Mouse (Mus musculus) intestine, embryonic 15.5 days (tissue): ENCODE measurements at regions not wholly inside any gene's neighbourhood (a gene's known extent, or its start where the extent isn't known, plus 50 kb on each side); places are given as distances from the start of the nearest gene placed in this dataset.
"Not testable (repeated sequence)": the region's sequence is repeated elsewhere in the genome, so short reads cannot be mapped to it uniquely, and the experiment has no call there.

Experiments used
- ATAC-seq: fragments of 200-750 bp; cut with Nextera tagmentation; 2 replicates; pipeline ENCODE4 v1.8.0; 2017; ENCODE audit warnings: moderate TSS enrichment, moderate library complexity
- H3K27ac ChIP-seq: fragments of 300-500 bp; sonication (generic); 2 replicates; pipeline ENCODE4 v1.5.1; 2015; ENCODE audit warnings: mild to moderate bottlenecking, inconsistent platforms
- H3K27me3 ChIP-seq: fragments of 300-500 bp; sonication (generic); replicated peaks from 2 replicates; pipeline ENCODE4 v1.6.1; 2015; ENCODE audit warnings: inconsistent platforms
- H3K36me3 ChIP-seq: fragments of 300-500 bp; sonication (generic); 2 replicates; pipeline ENCODE4 v1.6.1; 2015; ENCODE audit warnings: inconsistent platforms
- H3K4me1 ChIP-seq: fragments of 300-500 bp; sonication (generic); replicated peaks from 2 replicates; pipeline ENCODE4 v1.6.1; 2015; ENCODE audit warnings: inconsistent platforms
- H3K4me2 ChIP-seq: fragments of 300-500 bp; sonication (generic); replicated peaks from 2 replicates; pipeline ENCODE4 v1.6.1; 2015; ENCODE audit warnings: mild to moderate bottlenecking, inconsistent platforms
- H3K4me3 ChIP-seq: fragments of 300-500 bp; sonication (generic); replicated peaks from 2 replicates; pipeline ENCODE4 v1.5.1; 2015; ENCODE audit warnings: inconsistent platforms
- H3K9ac ChIP-seq: fragments of 300-500 bp; sonication (generic); 2 replicates; pipeline ENCODE4 v1.6.1; 2015; ENCODE audit warnings: inconsistent platforms
- H3K9me3 ChIP-seq: fragments of 300-500 bp; sonication (generic); 2 replicates; pipeline ENCODE4 v1.6.1; 2016; ENCODE audit warnings: inconsistent platforms
- WGBS: fragments of 180-500 bp; shearing (Covaris S2); methylation state at CpG from one replicate; pipeline ENCODE4 v1.1.7; 2015; 5-methylcytosine and 5-hydroxymethylcytosine counted together

GRCm38 (mm10) chr4:81624111-81624510 is 181.5 kb upstream of the Mpdz start:
- no peak for ATAC-seq
- H3K9ac ChIP-seq = no peak overlapping the region
- H3K27me3 ChIP-seq = no peaks in the 10 kb centered on the region
- H3K9me3 ChIP-seq = no peaks in the 10 kb centered on the region
- H3K27ac ChIP-seq = no peak overlapping the region
- no peak overlapping the region for H3K4me2 ChIP-seq
- 73% methylated on average over 4 of the region's 4 CpGs for WGBS
- no peaks in the 10 kb centered on the region for H3K4me1 ChIP-seq
- no peak overlapping the region for H3K4me3 ChIP-seq
- H3K36me3 ChIP-seq = no peaks in the 10 kb centered on the region

- no peak for ATAC-seq
- no peaks in the 10 kb centered on the region for H3K27me3 ChIP-seq
- no peak overlapping the region for H3K4me3 ChIP-seq
- no peaks in the 10 kb centered on the region for H3K9me3 ChIP-seq
- H3K9ac ChIP-seq = no peak overlapping the region
- 80% methylated on average over 8 of the region's 8 CpGs for WGBS
- no peaks in the 10 kb centered on the region for H3K36me3 ChIP-seq
- H3K4me1 ChIP-seq = no peaks in the 10 kb centered on the region
- H3K4me2 ChIP-seq = no peak overlapping the region
- no peak overlapping the region for H3K27ac ChIP-seq
Observed at GRCm38 (mm10) chr4:81621391-81622137, 178.9 kb upstream of the Mpdz start.

- H3K4me2 ChIP-seq = no peak overlapping the region
- H3K27me3 ChIP-seq = no peaks in the 10 kb centered on the region
- H3K9ac ChIP-seq = no peak overlapping the region
- no peak for ATAC-seq
- H3K36me3 ChIP-seq = no peaks in the 10 kb centered on the region
- 57% methylated on average over 5 of the region's 5 CpGs for WGBS
- H3K4me3 ChIP-seq = no peak overlapping the region
- H3K27ac ChIP-seq = no peak overlapping the region
- no peaks in the 10 kb centered on the region for H3K9me3 ChIP-seq
- no peaks in the 10 kb centered on the region for H3K4me1 ChIP-seq
Observed at GRCm38 (mm10) chr4:81617191-81617590, 174.6 kb upstream of the Mpdz start.

- WGBS = 80% methylated on average over 2 of the region's 2 CpGs
- Histone ChIP-seq H3K4me3 (no peak overlapping the region), H3K36me3 (no peaks in the 10 kb centered on the region), H3K4me1 (no peaks in the 10 kb centered on the region), H3K9ac (no peak overlapping the region), H3K9me3 (no peaks in the 10 kb centered on the region), H3K27me3 (no peaks in the 10 kb centered on the region), H3K27ac (no peak overlapping the region), H3K4me2 (no peak overlapping the region)
- ATAC-seq = no peak
Observed at GRCm38 (mm10) chr4:81611191-81611590, 168.6 kb upstream of the Mpdz start.

GRCm38 (mm10) chr4:81600396-81600795 is 157.8 kb upstream of the Mpdz start:
- ATAC-seq = no peak
- Histone ChIP-seq H3K4me3 (no peak overlapping the region), H3K36me3 (no peaks in the 10 kb centered on the region), H3K27me3 (no peaks in the 10 kb centered on the region), H3K4me2 (no peak overlapping the region), H3K27ac (no peak overlapping the region), H3K9me3 (no peaks in the 10 kb centered on the region), H3K9ac (no peak overlapping the region), H3K4me1 (no peaks in the 10 kb centered on the region)
- 93% methylated on average over 5 of the region's 5 CpGs for WGBS

GRCm38 (mm10) chr4:81597390-81597789 is 154.8 kb upstream of the Mpdz start:
- no peak overlapping the region for H3K4me3 ChIP-seq
- no peaks in the 10 kb centered on the region for H3K9me3 ChIP-seq
- H3K27ac ChIP-seq = no peak overlapping the region
- no peaks in the 10 kb centered on the region for H3K27me3 ChIP-seq
- H3K9ac ChIP-seq = no peak overlapping the region
- no peak overlapping the region for H3K4me2 ChIP-seq
- no peak for ATAC-seq
- no peaks in the 10 kb centered on the region for H3K4me1 ChIP-seq
- 76% methylated on average over 4 of the region's 4 CpGs for WGBS
- H3K36me3 ChIP-seq = no peaks in the 10 kb centered on the region

GRCm38 (mm10) chr4:81593431-81593830 is 150.8 kb upstream of the Mpdz start:
- not testable (repeated sequence) for H3K4me1 ChIP-seq, H3K36me3 ChIP-seq, H3K9ac ChIP-seq, H3K4me3 ChIP-seq, H3K4me2 ChIP-seq, H3K9me3 ChIP-seq, H3K27me3 ChIP-seq, H3K27ac ChIP-seq, ATAC-seq
- WGBS = 85% methylated on average over 3 of the region's 3 CpGs

GRCm38 (mm10) chr4:81582546-81582945 is 139.9 kb upstream of the Mpdz start:
- Histone ChIP-seq H3K36me3 (no peaks in the 10 kb centered on the region), H3K27me3 (no peaks in the 10 kb centered on the region), H3K4me1 (no peaks in the 10 kb centered on the region), H3K9ac (no peak overlapping the region), H3K4me2 (no peak overlapping the region), H3K4me3 (no peak overlapping the region), H3K9me3 (no peaks in the 10 kb centered on the region), H3K27ac (no peak overlapping the region)
- no peak for ATAC-seq
- WGBS = 53% methylated on average over 2 of the region's 2 CpGs

GRCm38 (mm10) chr4:81580553-81580952 is 137.9 kb upstream of the Mpdz start:
- Histone ChIP-seq H3K9ac (no peak overlapping the region), H3K27ac (no peak overlapping the region), H3K4me1 (no peaks in the 10 kb centered on the region), H3K9me3 (no peaks in the 10 kb centered on the region), H3K36me3 (no peaks in the 10 kb centered on the region), H3K4me3 (no peak overlapping the region), H3K27me3 (no peaks in the 10 kb centered on the region), H3K4me2 (no peak overlapping the region)
- 76% methylated on average over 8 of the region's 8 CpGs for WGBS
- no peak for ATAC-seq

GRCm38 (mm10) chr4:81579389-81580110 is 136.9 kb upstream of the Mpdz start:
- 71% methylated on average over 8 of the region's 8 CpGs for WGBS
- H3K4me1 ChIP-seq = no peaks in the 10 kb centered on the region

GRCm38 (mm10) chr4:81578981-81579380 is 136.4 kb upstream of the Mpdz start:
- Histone ChIP-seq H3K9ac (no peak overlapping the region), H3K4me3 (no peak overlapping the region), H3K9me3 (no peaks in the 10 kb centered on the region), H3K36me3 (no peaks in the 10 kb centered on the region), H3K4me1 (no peaks in the 10 kb centered on the region), H3K27ac (no peak overlapping the region), H3K4me2 (no peak overlapping the region), H3K27me3 (no peaks in the 10 kb centered on the region)
- 61% methylated on average over 6 of the region's 6 CpGs for WGBS
- ATAC-seq = no peak

More at GRCm38 (mm10) chr4:81579389-81580110, 136.9 kb upstream of the Mpdz start:
- Histone ChIP-seq H3K4me2 (no peak overlapping the region), H3K9ac (no peak overlapping the region), H3K36me3 (no peaks in the 10 kb centered on the region), H3K4me3 (no peak overlapping the region), H3K27me3 (no peaks in the 10 kb centered on the region), H3K27ac (no peak overlapping the region), H3K9me3 (no peaks in the 10 kb centered on the region)
- ATAC-seq = no peak

GRCm38 (mm10) chr4:81573771-81574170 is 131.2 kb upstream of the Mpdz start:
- Histone ChIP-seq H3K27me3 (no peaks in the 10 kb centered on the region), H3K27ac (no peak overlapping the region), H3K9ac (no peak overlapping the region), H3K36me3 (no peaks in the 10 kb centered on the region), H3K4me2 (no peak overlapping the region), H3K4me1 (no peaks in the 10 kb centered on the region), H3K4me3 (no peak overlapping the region), H3K9me3 (no peaks in the 10 kb centered on the region)
- WGBS = 52% methylated on average over 5 of the region's 5 CpGs
- no peak for ATAC-seq

GRCm38 (mm10) chr4:81570736-81571135 is 128.1 kb upstream of the Mpdz start:
- H3K27me3 ChIP-seq = no peaks in the 10 kb centered on the region
- 68% methylated on average over 4 of the region's 4 CpGs for WGBS

More at GRCm38 (mm10) chr4:81570736-81571135, 128.1 kb upstream of the Mpdz start:
- Histone ChIP-seq H3K4me2 (no peak overlapping the region), H3K9ac (no peak overlapping the region), H3K36me3 (no peaks in the 10 kb centered on the region), H3K27ac (no peak overlapping the region), H3K4me3 (no peak overlapping the region), H3K4me1 (no peaks in the 10 kb centered on the region), H3K9me3 (no peaks in the 10 kb centered on the region)
- ATAC-seq = no peak
